Comparison of ENCODE assay signal across 21 mouse cellular contexts in the genomic region with DNA sequence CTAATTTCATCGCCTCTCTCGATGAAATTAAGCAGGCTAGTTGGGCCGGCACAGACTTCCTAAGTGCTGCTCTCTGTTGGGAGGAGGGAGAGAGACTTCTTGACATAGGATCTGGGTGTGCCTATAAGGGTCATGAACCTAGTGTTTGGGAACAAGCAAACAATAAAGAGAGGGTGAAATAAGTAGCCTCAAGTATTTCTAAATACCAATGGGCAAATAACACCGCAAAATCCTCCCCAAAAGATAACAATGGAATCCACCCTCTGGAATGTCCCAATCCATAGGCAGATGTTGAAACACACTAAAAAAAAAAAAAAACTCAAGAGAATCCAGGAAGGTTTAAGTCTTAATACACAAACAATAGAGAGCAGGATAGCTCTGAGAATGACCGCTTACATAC. TPM values are rescaled to one million over a fixed set of nuclear protein-coding genes. Genes with fewer than 3 reads are reported as not detected.
DNase-seq lines count a peak whose midpoint lies in the region; ATAC-seq and TF ChIP-seq lines count a peak whose summit lies in the region.
"Had no signal": no experiment of that assay in that cellular context is flagged by ENCODE, and none has a peak within 500 bp of the region (broad histone marks: within the 10 kb centered on the region; RNA-seq: fewer than 3 reads in every experiment).

No protein-coding gene starts in this region.

- TF ChIP-seq EP300 in liver, postnatal 0 days (IDR thresholded peaks at IDR 0.05; ENCODE audit: low read depth), result no peak

- H3K4me1 ChIP-seq in liver, postnatal 0 days (ENCODE audit: insufficient read depth), result no peaks in the 10 kb centered on the region
- no peaks in the 10 kb centered on the region for H3K4me1 ChIP-seq in forebrain, embryonic 14.5 days (ENCODE audit: control insufficient read depth, insufficient read depth, low read length)
- H3K4me1 ChIP-seq: embryonic facial prominence, embryonic 13.5 days; embryonic facial prominence, embryonic 15.5 days; forebrain, embryonic 13.5 days had no signal

- H3K36me3 ChIP-seq in liver, postnatal 0 days (replicated peaks; ENCODE audit: insufficient read depth, low read length), result no peaks in the 10 kb centered on the region
- no peaks in the 10 kb centered on the region for H3K36me3 ChIP-seq in C2C12 (ENCODE audit: control insufficient read depth, insufficient read depth)
- H3K36me3 ChIP-seq in forebrain, embryonic 14.5 days (ENCODE audit: control insufficient read depth, insufficient read depth, low read length), result no peaks in the 10 kb centered on the region
- H3K36me3 ChIP-seq: embryonic facial prominence, embryonic 13.5 days; embryonic facial prominence, embryonic 15.5 days had no signal

- H3K4me2 ChIP-seq in liver, postnatal 0 days (ENCODE audit: low read depth, low read length), result no peak overlapping the region
- no peak overlapping the region for H3K4me2 ChIP-seq in forebrain, embryonic 14.5 days (ENCODE audit: low read length)
- H3K4me2 ChIP-seq: embryonic facial prominence, embryonic 13.5 days; embryonic facial prominence, embryonic 15.5 days; forebrain, embryonic 13.5 days had no signal

- no peaks in the 10 kb centered on the region for H3K79me2 ChIP-seq in C2C12 (ENCODE audit: control insufficient read depth, insufficient read depth)

- no peaks in the 10 kb centered on the region for H3K9me3 ChIP-seq in liver, postnatal 0 days (ENCODE audit: low read length)
- no peaks in the 10 kb centered on the region for H3K9me3 ChIP-seq in forebrain, embryonic 14.5 days (replicated peaks; ENCODE audit: control insufficient read depth, low read length)
- H3K9me3 ChIP-seq: embryonic facial prominence, embryonic 13.5 days; embryonic facial prominence, embryonic 15.5 days; forebrain, embryonic 13.5 days had no signal

- no peak for TF ChIP-seq CTCF in liver, postnatal 0 days (IDR thresholded peaks at IDR 0.05; ENCODE audit: low read depth)
- TF ChIP-seq CTCF in C2C12 (IDR thresholded peaks at IDR 0.05; ENCODE audit: control insufficient read depth, insufficient read depth, insufficient read length), result no peak

- ATAC-seq in liver, postnatal 0 days, result peak; percentile 31; the same call in 1 of the 2 replicates
- no peak for ATAC-seq in forebrain, embryonic 14.5 days
- ATAC-seq: forebrain, embryonic 13.5 days; forebrain, embryonic 16.5 days had no signal

- no peaks in the 10 kb centered on the region for H3K27me3 ChIP-seq in liver, postnatal 0 days (ENCODE audit: insufficient read depth, low read length)
- no peaks in the 10 kb centered on the region for H3K27me3 ChIP-seq in C2C12 (ENCODE audit: control insufficient read depth, insufficient read depth, insufficient read length)
- H3K27me3 ChIP-seq in forebrain, embryonic 14.5 days (replicated peaks; ENCODE audit: control insufficient read depth, insufficient read depth, low read length), result no peaks in the 10 kb centered on the region
- H3K27me3 ChIP-seq: embryonic facial prominence, embryonic 13.5 days; embryonic facial prominence, embryonic 15.5 days; forebrain, embryonic 13.5 days had no signal

- H3K27ac ChIP-seq in liver, postnatal 0 days (ENCODE audit: low read depth), result no peak overlapping the region
- no peak overlapping the region for H3K27ac ChIP-seq in forebrain, embryonic 14.5 days (ENCODE audit: low read depth, low read length)
- H3K27ac ChIP-seq: embryonic facial prominence, embryonic 13.5 days; embryonic facial prominence, embryonic 15.5 days; forebrain, embryonic 13.5 days had no signal

- no peaks in the 10 kb centered on the region for H3K79me3 ChIP-seq in C2C12 (ENCODE audit: low read depth)

- DNase-seq in liver, postnatal 0 days, result no peak
- DNase-seq in liver, result no peak
- DNase-seq in lung, postnatal 25 days (ENCODE audit: low spot score), result peak; percentile 29
- no peak for DNase-seq in lung, postnatal 14 days
- DNase-seq in forebrain, embryonic 14.5 days (ENCODE audit: low spot score), result no peak
- DNase-seq: adrenal gland, adult 2 months; adrenal gland, postnatal 10 days; adrenal gland, postnatal 25 days; B cell, adult 2 months; cerebellum, adult 11 months; cerebellum, adult 18-20 months; cerebellum, adult 8-10 months; cerebellum, adult 9-11 months; cerebellum, postnatal 36 days; embryo, embryonic 11 days had no signal

- no peak overlapping the region for H3ac ChIP-seq in C2C12 (ENCODE audit: control insufficient read depth, insufficient read length, low read depth)

- no peak overlapping the region for H3K4me3 ChIP-seq in liver, postnatal 0 days (ENCODE audit: low read depth, low read length)
- H3K4me3 ChIP-seq in C2C12 (ENCODE audit: insufficient read depth, poor library complexity, severe bottlenecking), result no peak overlapping the region
- H3K4me3 ChIP-seq in forebrain, embryonic 14.5 days (ENCODE audit: low read depth, low read length), result no peak overlapping the region
- H3K4me3 ChIP-seq: embryonic facial prominence, embryonic 13.5 days; embryonic facial prominence, embryonic 15.5 days; erythroblast, embryonic 14.5 days; forebrain, embryonic 13.5 days had no signal

- H3K9ac ChIP-seq in liver, postnatal 0 days (replicated peaks), result no peak overlapping the region
- H3K9ac ChIP-seq in forebrain, embryonic 14.5 days (ENCODE audit: low read length), result no peak overlapping the region
- H3K9ac ChIP-seq: embryonic facial prominence, embryonic 13.5 days; embryonic facial prominence, embryonic 15.5 days; forebrain, embryonic 13.5 days had no signal

- WGBS in liver, postnatal 0 days (ENCODE audit: insufficient replicate concordance), result 72% methylated on average over 5 of the region's 5 CpGs
- WGBS in forebrain, embryonic 14.5 days, result 91% methylated on average over 5 of the region's 5 CpGs

TF ChIP-seq in C2C12, 6 proteins besides CTCF, POLR2A, EP300 and RAD21:
- TF ChIP-seq CEBPB (IDR thresholded peaks at IDR 0.05; ENCODE audit: low read depth), result peak; percentile 36
- TF ChIP-seq MYOD1 (IDR thresholded peaks at IDR 0.05; ENCODE audit: control insufficient read depth, insufficient read length, low read depth), result no peak

RNA-seq across cellular contexts. Expression of gene Prg4, which starts 2.9 kb away (rescaled TPM):
- 0.25 and 0.32 TPM in 2 replicates for polyA plus RNA-seq in liver, postnatal 0 days (2015; fragmentation: Nextera tagmentation; extraction: Ambion mirVana)
- 0.14 TPM for polyA plus RNA-seq in C2C12 (2012; fragmentation: generic; extraction: Trizol)
- 0.37 and 0.63 TPM in 2 replicates for polyA plus RNA-seq in forebrain, embryonic 14.5 days (2014; fragmentation: Nextera tagmentation; extraction: Ambion mirVana)
- polyA plus RNA-seq: erythroblast, embryonic 14.5 days had no signal
